Mouse (Mus musculus) small intestine, adult 2 months (tissue): ENCODE data around the gene Nkrf.

Experiments
- CTCF ChIP-seq: fragments of 200-500 bp; IDR thresholded peaks from 2 replicates; pipeline ENCODE4 v1.5.1; 2012; ENCODE audit warnings: low read depth, mild to moderate bottlenecking, control low read depth, inconsistent platforms, low read length, moderate library complexity, mixed read lengths; ENCODE audit not compliant: insufficient replicate concordance, insufficient read length; ENCODE audit errors: extremely low read depth
- POLR2A ChIP-seq: fragments of 200-500 bp; IDR thresholded peaks from 2 replicates; pipeline ENCODE4 v1.6.1; 2012; ENCODE audit warnings: low read depth, mild to moderate bottlenecking, control low read depth, inconsistent platforms, low read length, moderate library complexity

DNA sequence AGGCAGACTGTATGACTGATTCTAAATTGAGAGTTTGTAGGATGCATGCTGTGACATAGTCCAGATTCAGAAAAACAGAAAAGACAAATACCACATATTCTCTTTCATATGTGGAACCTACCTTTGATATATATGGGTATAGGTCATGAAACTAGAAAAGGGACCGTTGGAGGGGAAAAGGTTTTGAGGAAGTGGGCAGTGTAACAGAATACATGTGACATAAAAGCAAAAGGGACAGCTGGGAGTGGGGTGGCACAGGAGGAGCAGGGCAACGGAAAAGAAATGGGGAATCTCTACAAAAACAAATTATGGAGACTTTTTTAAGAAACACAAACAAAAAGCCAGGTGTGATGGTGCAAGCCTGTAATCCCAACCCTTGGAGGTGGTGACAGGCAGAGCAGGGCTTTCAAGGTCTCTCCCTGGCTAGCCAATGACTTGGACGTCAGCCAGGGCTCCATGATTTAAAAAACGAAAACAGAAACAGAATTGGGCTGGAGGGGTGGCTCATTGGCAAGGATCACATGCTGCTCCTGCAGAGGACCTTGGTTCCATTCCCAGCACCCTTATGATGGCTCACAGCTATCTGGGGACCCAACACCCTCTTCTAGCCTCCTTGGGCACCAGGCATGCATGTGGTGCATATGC, 59.2 kb downstream of the Nkrf start:
- TF ChIP-seq POLR2A = no peak
- TF ChIP-seq CTCF = no peak
